Mouse (Mus musculus): ENCODE data around the gene Lilr4b. TPM values are rescaled to one million over a fixed set of nuclear protein-coding genes. Genes with fewer than 3 reads are reported as not detected.

The Lilr4b gene
- polyA plus RNA-seq, 1 experiment from 2014 or later: 0.20 TPM

DNA sequence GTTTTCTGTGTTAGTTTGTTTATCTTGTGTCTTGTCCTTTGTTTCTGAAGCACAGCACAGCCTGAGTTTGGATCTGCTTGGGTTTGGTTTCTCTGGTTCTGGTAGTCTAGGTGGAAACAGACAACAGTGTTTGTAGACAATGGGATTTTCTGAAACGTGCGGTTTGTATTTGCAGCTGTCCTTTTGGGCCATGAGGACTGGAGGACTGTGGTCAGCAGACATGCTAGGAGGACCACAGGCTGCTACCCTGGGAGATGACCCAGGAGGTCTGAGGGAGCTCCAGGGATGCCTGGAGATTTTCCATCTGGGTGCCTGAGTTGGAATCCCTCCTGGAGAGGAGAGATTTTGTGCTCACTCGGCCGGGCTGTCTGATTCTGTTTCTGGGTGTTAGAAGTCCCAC, 46.2 kb downstream of the Lilr4b start:
- Histone ChIP-seq H3K9me3 (no peaks in the 10 kb centered on the region), H3K9ac (no peak overlapping the region), H3K4me1 (no peaks in the 10 kb centered on the region), H3K27me3 (no peaks in the 10 kb centered on the region), H3K36me3 (no peaks in the 10 kb centered on the region), H3K4me2 (replicated peaks) (no peak overlapping the region), H3K27ac (no peak overlapping the region), H3K4me3 (no peak overlapping the region)
- no peak for ATAC-seq (ENCODE audit: insufficient number of reproducible peaks, insufficient read depth, low FRiP score, low TSS enrichment)
- 76% methylated on average over 4 of the region's 4 CpGs for WGBS

DNA sequence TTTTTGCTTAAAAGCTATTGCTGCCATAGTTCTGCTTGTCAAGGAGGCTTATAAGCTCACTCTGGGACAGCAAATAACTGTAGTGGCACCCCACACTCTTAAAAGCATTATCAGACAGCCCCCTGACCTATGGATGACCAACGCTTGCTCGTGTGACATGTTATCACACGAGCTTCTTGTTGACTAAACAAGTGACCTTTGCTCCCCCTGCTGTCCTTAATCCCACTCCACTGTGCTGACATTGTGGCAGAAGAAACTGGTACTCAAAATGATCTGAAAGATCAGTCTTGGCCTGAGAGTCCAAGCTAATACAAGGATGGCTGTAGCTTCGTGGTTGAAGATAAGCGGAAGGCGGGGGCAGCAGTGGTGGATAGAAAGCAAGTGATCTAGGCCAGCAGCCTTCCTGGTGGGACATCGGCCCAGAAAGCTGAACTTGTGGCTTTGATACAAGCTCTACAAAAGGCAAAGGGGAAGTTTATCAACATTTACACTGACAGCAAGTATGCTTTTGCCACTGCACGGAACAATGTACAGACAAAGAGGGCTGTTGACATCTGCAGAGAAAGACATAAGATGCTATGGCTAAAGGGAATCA, 48.5 kb downstream of the Lilr4b start:
- Histone ChIP-seq H3K4me2 (replicated peaks) (no peak overlapping the region), H3K27me3 (no peaks in the 10 kb centered on the region), H3K4me3 (no peak overlapping the region), H3K27ac (no peak overlapping the region), H3K9me3 (no peaks in the 10 kb centered on the region), H3K36me3 (no peaks in the 10 kb centered on the region), H3K9ac (no peak overlapping the region), H3K4me1 (no peaks in the 10 kb centered on the region)
- ATAC-seq (ENCODE audit: insufficient number of reproducible peaks, insufficient read depth, low FRiP score, low TSS enrichment): no peak
- WGBS: 68% methylated on average over 8 of the region's 8 CpGs

DNA sequence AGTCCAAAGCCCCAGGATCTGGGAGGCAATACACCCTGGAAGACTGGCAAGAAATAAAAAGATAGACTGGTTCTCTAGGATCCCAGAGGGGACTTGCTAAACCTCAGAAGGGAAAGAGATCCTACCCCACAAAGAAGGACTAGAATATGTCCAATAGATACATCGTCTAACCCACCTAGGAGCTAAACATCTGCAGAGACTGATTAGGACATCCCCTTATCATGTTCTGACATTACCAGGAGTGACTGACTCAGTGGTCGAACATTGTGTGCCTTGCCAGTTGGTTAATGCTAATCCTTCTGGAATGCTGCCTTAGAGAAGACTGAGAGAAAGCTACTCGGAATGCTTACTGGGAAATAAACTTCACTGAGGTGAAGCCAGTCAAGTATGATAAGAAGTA, 49.1 kb downstream of the Lilr4b start:
- ATAC-seq (ENCODE audit: insufficient number of reproducible peaks, insufficient read depth, low FRiP score, low TSS enrichment): no peak
- Histone ChIP-seq H3K9ac (no peak overlapping the region), H3K4me3 (no peak overlapping the region), H3K27ac (no peak overlapping the region), H3K4me2 (replicated peaks) (no peak overlapping the region), H3K9me3 (no peaks in the 10 kb centered on the region), H3K36me3 (no peaks in the 10 kb centered on the region), H3K4me1 (no peaks in the 10 kb centered on the region), H3K27me3 (no peaks in the 10 kb centered on the region)
- WGBS: 77% methylated on average over 3 of the region's 3 CpGs

DNA sequence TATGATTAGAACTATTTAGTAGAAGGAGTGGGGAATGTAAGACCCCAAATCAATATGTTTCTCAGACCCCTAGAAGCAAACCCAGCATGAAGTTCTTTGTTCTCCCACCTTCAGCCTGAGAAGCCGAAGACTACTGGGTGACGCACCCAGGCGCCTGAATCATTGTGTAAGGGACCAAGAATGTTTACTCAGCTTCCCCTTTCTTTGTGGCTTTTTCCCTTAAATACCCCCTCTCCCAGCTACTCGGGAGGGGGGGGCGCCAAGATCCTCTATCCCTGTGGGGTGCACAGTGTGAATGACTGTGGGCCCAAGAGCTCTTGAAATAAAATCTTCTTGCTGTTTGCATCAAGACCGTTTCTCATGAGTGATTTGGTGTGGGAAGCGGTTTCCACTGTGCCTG, 50.4 kb downstream of the Lilr4b start:
- no peaks in the 10 kb centered on the region for H3K27me3 ChIP-seq
- H3K4me1 ChIP-seq: no peaks in the 10 kb centered on the region
- no peak for ATAC-seq (ENCODE audit: insufficient number of reproducible peaks, insufficient read depth, low FRiP score, low TSS enrichment)
- H3K36me3 ChIP-seq: no peaks in the 10 kb centered on the region
- no peak overlapping the region for H3K4me3 ChIP-seq
- H3K27ac ChIP-seq: no peak overlapping the region
- 83% methylated on average over 7 of the region's 7 CpGs for WGBS
- no peak overlapping the region for H3K4me2 ChIP-seq (replicated peaks)
- H3K9me3 ChIP-seq: no peaks in the 10 kb centered on the region
- H3K9ac ChIP-seq: no peak overlapping the region

Other genes starting within 250 kb of the Lilr4b start
- not detected in 2 replicates for gene Gm49339, start within 50 bp of the Lilr4b start, polyA plus RNA-seq (2016; fragmentation: Nextera tagmentation; extraction: Ambion mirVana)
- 1.3 and 2.4 TPM in 2 replicates for gene Lilrb4a, start 10.3 kb downstream of the Lilr4b start, polyA plus RNA-seq (2016; fragmentation: Nextera tagmentation; extraction: Ambion mirVana)
- 1.3 and 2.3 TPM in 2 replicates for gene Fam162b, start 109.9 kb downstream of the Lilr4b start, polyA plus RNA-seq (2016; fragmentation: Nextera tagmentation; extraction: Ambion mirVana)
- not detected in 2 replicates for gene Gprc6a, start 150.8 kb downstream of the Lilr4b start, polyA plus RNA-seq (2016; fragmentation: Nextera tagmentation; extraction: Ambion mirVana)
- gene Rfx6, start 197.1 kb downstream of the Lilr4b start, polyA plus RNA-seq (2016; fragmentation: Nextera tagmentation; extraction: Ambion mirVana): not detected in 2 replicates